Comparison of ENCODE assay signal across 9 mouse cellular contexts in genomic region chr11:19008610-19009384, GRCm38 (mm10). TPM values are rescaled to one million over a fixed set of nuclear protein-coding genes. Genes with fewer than 3 reads are reported as not detected.
DNase-seq lines count a peak whose midpoint lies in the region; ATAC-seq lines count a peak whose summit lies in the region.
"Had no signal": no experiment of that assay in that cellular context is flagged by ENCODE, and none has a peak within 500 bp of the region (broad histone marks: within the 10 kb centered on the region; RNA-seq: fewer than 3 reads in every experiment).

No protein-coding gene starts in this region.

- H3K27me3 ChIP-seq in forebrain, embryonic 14.5 days (replicated peaks; ENCODE audit: control insufficient read depth, insufficient read depth, low read length) = peaks cover 56% of the 10 kb centered on the region
- H3K27me3 ChIP-seq in forebrain, embryonic 16.5 days (replicated peaks; ENCODE audit: control insufficient read depth, insufficient read depth, low read length) = peaks cover 25% of the 10 kb centered on the region
- H3K27me3 ChIP-seq in heart, embryonic 15.5 days = no peaks in the 10 kb centered on the region
- 0 out of 2 replicates have a peak, but pooled peaks cover 6% of the 10 kb centered on the region for H3K27me3 ChIP-seq in midbrain, embryonic 14.5 days (ENCODE audit: control insufficient read depth, insufficient read depth, low read length)

- WGBS in forebrain, embryonic 14.5 days = 40% methylated on average over 13 of the region's 13 CpGs
- WGBS in forebrain, embryonic 16.5 days = 50% methylated on average over 13 of the region's 13 CpGs
- 31% methylated on average over 13 of the region's 13 CpGs for WGBS in heart, embryonic 15.5 days
- 42% methylated on average over 13 of the region's 13 CpGs for WGBS in midbrain, embryonic 14.5 days

- H3K9ac ChIP-seq in forebrain, embryonic 14.5 days (ENCODE audit: low read length) = no peak overlapping the region
- H3K9ac ChIP-seq in forebrain, embryonic 16.5 days (replicated peaks; ENCODE audit: low read depth, low read length) = no peak overlapping the region
- peak overlapping the region; percentile 28; the same call in 1 of the 2 replicates for H3K9ac ChIP-seq in heart, embryonic 15.5 days
- no peak overlapping the region; the same call in 1 of the 2 replicates for H3K9ac ChIP-seq in midbrain, embryonic 14.5 days (replicated peaks; ENCODE audit: low read length)

- H3K9me3 ChIP-seq in forebrain, embryonic 14.5 days (replicated peaks; ENCODE audit: control insufficient read depth, low read length) = no peaks in the 10 kb centered on the region
- H3K9me3 ChIP-seq in forebrain, embryonic 16.5 days (ENCODE audit: control insufficient read depth, low read length) = no peaks in the 10 kb centered on the region
- no peaks in the 10 kb centered on the region for H3K9me3 ChIP-seq in heart, embryonic 15.5 days (replicated peaks)
- no peaks in the 10 kb centered on the region for H3K9me3 ChIP-seq in midbrain, embryonic 14.5 days (ENCODE audit: control insufficient read depth, low read length)

- no peak for DNase-seq in forebrain, embryonic 14.5 days (ENCODE audit: low spot score)
- DNase-seq in NIH3T3 (ENCODE audit: low read depth) = peak; percentile 48
- no peak for DNase-seq in midbrain, embryonic 14.5 days
- no peak for DNase-seq in urinary bladder, postnatal 10 days (ENCODE audit: low spot score)
- DNase-seq in left cerebral cortex, adult 8-10 months (ENCODE audit: low spot score in 2 of 2) = no peak
- DNase-seq in spleen, postnatal 14 days (ENCODE audit: low spot score in 2 of 2) = no peak
- DNase-seq: kidney, adult 8-10 months had no signal

- H3K4me1 ChIP-seq in forebrain, embryonic 14.5 days (ENCODE audit: control insufficient read depth, insufficient read depth, low read length) = peaks cover 7% of the 10 kb centered on the region
- H3K4me1 ChIP-seq in forebrain, embryonic 16.5 days (replicated peaks; ENCODE audit: control insufficient read depth, insufficient read depth, low read length) = peaks cover 7% of the 10 kb centered on the region; the same call in 1 of the 2 replicates
- H3K4me1 ChIP-seq in heart, embryonic 15.5 days (replicated peaks) = peaks cover 46% of the 10 kb centered on the region
- H3K4me1 ChIP-seq in midbrain, embryonic 14.5 days (ENCODE audit: control insufficient read depth, insufficient read depth, low read length) = peaks cover 47% of the 10 kb centered on the region

- H3K4me2 ChIP-seq in forebrain, embryonic 14.5 days (ENCODE audit: low read length) = peak overlapping the region; percentile 2; the same call in 1 of the 2 replicates
- H3K4me2 ChIP-seq in forebrain, embryonic 16.5 days (ENCODE audit: low read length) = no peak overlapping the region
- peak overlapping the region; percentile 62 for H3K4me2 ChIP-seq in heart, embryonic 15.5 days
- peak overlapping the region; percentile 92 for H3K4me2 ChIP-seq in midbrain, embryonic 14.5 days (ENCODE audit: low read length)

- no peak overlapping the region for H3K27ac ChIP-seq in forebrain, embryonic 14.5 days (ENCODE audit: low read depth, low read length)
- H3K27ac ChIP-seq in forebrain, embryonic 16.5 days (ENCODE audit: low read length) = no peak overlapping the region
- peak overlapping the region; percentile 77 for H3K27ac ChIP-seq in heart, embryonic 15.5 days
- H3K27ac ChIP-seq in midbrain, embryonic 14.5 days (replicated peaks; ENCODE audit: low read depth, low read length) = peak overlapping the region; percentile 57

- H3K36me3 ChIP-seq in forebrain, embryonic 14.5 days (ENCODE audit: control insufficient read depth, insufficient read depth, low read length) = no peaks in the 10 kb centered on the region
- no peaks in the 10 kb centered on the region for H3K36me3 ChIP-seq in forebrain, embryonic 16.5 days (ENCODE audit: control insufficient read depth, insufficient read depth)
- no peaks in the 10 kb centered on the region; the same call in 1 of the 2 replicates for H3K36me3 ChIP-seq in heart, embryonic 15.5 days
- no peaks in the 10 kb centered on the region for H3K36me3 ChIP-seq in midbrain, embryonic 14.5 days (ENCODE audit: control insufficient read depth, insufficient read depth, low read length)

- no peak overlapping the region for H3K4me3 ChIP-seq in forebrain, embryonic 14.5 days (ENCODE audit: low read depth, low read length)
- no peak overlapping the region for H3K4me3 ChIP-seq in forebrain, embryonic 16.5 days (replicated peaks; ENCODE audit: low read length)
- peak overlapping the region; percentile 27 for H3K4me3 ChIP-seq in heart, embryonic 15.5 days
- H3K4me3 ChIP-seq in midbrain, embryonic 14.5 days (replicated peaks; ENCODE audit: low read depth, low read length) = peak overlapping the region; percentile 14; the same call in 1 of the 2 replicates

- no peak for ATAC-seq in forebrain, embryonic 14.5 days
- no peak for ATAC-seq in forebrain, embryonic 16.5 days
- ATAC-seq in heart, embryonic 15.5 days (replicated peaks; ENCODE audit: insufficient number of reproducible peaks, insufficient read depth, low FRiP score, low read depth) = no peak
- no peak for ATAC-seq in midbrain, embryonic 14.5 days (ENCODE audit: low FRiP score, low TSS enrichment)

RNA-seq across cellular contexts. Expression of gene Meis1, which starts 10.0 kb away (rescaled TPM):
- polyA plus RNA-seq in forebrain, embryonic 14.5 days (2014; fragmentation: Nextera tagmentation; extraction: Ambion mirVana) = 19.2 and 20.1 TPM in 2 replicates
- 28.5 and 41.4 TPM in 2 replicates for polyA plus RNA-seq in forebrain, embryonic 16.5 days (2015; fragmentation: Nextera tagmentation; extraction: Ambion mirVana)
- 51.8 and 67.7 TPM in 2 replicates for polyA plus RNA-seq in heart, embryonic 15.5 days (2015; fragmentation: Nextera tagmentation; extraction: Ambion mirVana)
- 33.4 and 51.7 TPM in 2 replicates for polyA plus RNA-seq in midbrain, embryonic 14.5 days (2014; fragmentation: Nextera tagmentation; extraction: Ambion mirVana)
- 10 to 100 TPM in 1 of 4 experiments, 1 to 10 TPM in 3; 6.9 to 10.6 (median 7.7) TPM for total RNA-seq in left cerebral cortex, adult 8-10 months (2022)

Comparison
In these comparisons a context has a peak if more than half of its experiments do, and no peak if none do; other contexts are left out.
1. H3K27ac ChIP-seq: peak in heart, embryonic 15.5 days (single experiment) and midbrain, embryonic 14.5 days (single experiment); none in forebrain, embryonic 14.5 days (single experiment) and forebrain, embryonic 16.5 days (single experiment).
2. H3K4me3 ChIP-seq: peak in heart, embryonic 15.5 days (single experiment) and midbrain, embryonic 14.5 days (single experiment); none in forebrain, embryonic 14.5 days (single experiment) and forebrain, embryonic 16.5 days (single experiment).